Mouse (Mus musculus) thymus, adult 18-20 months (tissue): ENCODE measurements around the gene Map3k5.
"Not testable (repeated sequence)": the region's sequence is repeated elsewhere in the genome, so short reads cannot be mapped to it uniquely, and the experiment has no call there.

Experiments
- DNase-seq, 2 experiments: peaks; one replicate each; pipeline ENCODE4 v3.0.0; 2022; ENCODE audit warnings: mixed read lengths in 2 of 2

Gene Map3k5

DNA sequence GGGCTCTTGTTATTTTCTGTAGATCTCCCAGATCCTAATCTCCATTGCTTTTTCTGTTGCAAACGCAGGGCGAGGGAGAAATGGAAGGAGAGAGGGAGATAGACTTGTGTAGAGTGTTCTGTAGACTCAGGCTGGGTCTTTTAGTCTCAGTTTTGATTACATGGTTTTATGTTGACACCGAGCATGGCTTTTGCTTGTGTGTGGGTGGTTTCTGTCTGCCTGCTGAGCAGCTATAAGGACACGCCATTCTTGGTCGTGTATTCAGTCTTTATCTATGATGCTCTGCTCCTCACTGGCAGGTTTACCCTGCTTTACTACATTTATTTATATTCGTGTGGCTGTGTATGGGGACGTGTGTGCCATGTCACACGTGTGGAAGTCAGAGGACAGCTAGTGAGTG is 34.2 kb downstream of the Map3k5 start:
- DNase-seq: no peak

- DNase-seq: no peak
These were observed 35.7 kb downstream of the Map3k5 start for GRCm38 (mm10) chr10:19969831-19970460.

- not testable (repeated sequence) for DNase-seq
These were observed 37.2 kb downstream of the Map3k5 start for GRCm38 (mm10) chr10:19971491-19971890.

GRCm38 (mm10) chr10:19973321-19974108 is 39.2 kb downstream of the Map3k5 start:
- DNase-seq: no peak

- DNase-seq: no peak
These were observed 43.3 kb downstream of the Map3k5 start for GRCm38 (mm10) chr10:19977557-19977956.

DNA sequence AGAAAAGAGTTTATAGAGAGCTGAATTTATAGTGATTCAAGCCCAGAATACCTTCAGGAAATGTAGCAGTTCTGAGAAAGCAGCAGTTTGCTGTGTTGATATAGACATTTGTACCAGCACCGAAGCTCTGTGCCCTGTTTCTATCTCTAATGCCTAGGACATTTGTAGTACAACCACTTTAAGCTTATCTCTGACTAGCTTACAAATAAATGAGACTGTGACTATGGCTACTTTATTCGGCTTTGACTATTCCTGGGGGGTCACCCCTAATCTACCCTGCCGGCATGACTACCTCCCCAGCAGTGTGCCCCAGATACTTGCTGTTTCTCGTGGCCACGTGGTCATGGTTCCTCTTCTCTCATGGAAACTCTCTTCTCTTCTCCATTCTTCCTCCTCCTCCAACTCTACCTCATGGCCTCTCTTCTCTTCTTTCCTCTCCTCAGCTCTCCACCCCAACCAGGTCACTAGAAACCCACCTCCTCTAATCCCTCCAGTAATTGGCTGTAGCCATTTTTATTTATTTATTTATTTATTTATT is 44.5 kb downstream of the Map3k5 start:
- no peak for DNase-seq

- DNase-seq: no peak
These were observed 53.5 kb downstream of the Map3k5 start for GRCm38 (mm10) chr10:19987736-19988135.

DNA sequence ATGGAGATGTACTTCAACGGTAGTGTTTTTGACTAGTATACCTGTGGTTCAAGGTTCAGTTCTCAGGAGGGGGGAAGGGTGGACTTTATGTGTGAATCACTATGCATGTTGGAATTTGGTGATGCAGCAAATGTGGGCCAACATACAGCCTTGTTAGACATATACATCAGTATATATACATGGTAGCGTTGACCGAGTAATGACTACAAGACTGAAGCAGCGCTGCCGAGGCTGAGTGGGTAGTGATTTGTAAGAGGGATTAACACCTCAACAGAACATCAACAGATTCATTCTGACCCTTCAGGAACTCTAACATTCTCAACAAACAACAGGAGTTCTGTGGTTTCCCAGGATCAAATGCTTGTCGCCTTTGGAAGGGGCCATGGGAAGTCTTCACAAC is 55.7 kb downstream of the Map3k5 start:
- no peak for DNase-seq

DNA sequence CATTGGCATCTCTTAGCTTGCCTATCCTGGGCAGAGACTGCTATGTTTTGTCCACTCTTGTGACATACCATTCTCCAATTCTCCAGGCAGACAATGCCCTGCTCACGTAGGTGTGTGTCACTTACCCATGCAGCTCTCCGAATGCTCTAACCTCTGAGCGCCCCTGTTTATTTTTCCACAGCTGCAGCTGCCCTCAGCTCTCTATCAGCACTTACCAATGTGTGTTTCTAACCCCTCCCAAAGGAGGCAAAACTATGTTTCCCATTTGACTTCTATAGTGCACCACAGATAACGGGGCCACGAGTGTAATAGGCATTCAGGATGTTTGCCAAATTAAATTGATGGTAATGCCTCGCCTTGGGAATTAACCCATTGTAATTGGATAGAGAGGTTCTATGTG is 56.4 kb downstream of the Map3k5 start:
- DNase-seq: no peak

DNA sequence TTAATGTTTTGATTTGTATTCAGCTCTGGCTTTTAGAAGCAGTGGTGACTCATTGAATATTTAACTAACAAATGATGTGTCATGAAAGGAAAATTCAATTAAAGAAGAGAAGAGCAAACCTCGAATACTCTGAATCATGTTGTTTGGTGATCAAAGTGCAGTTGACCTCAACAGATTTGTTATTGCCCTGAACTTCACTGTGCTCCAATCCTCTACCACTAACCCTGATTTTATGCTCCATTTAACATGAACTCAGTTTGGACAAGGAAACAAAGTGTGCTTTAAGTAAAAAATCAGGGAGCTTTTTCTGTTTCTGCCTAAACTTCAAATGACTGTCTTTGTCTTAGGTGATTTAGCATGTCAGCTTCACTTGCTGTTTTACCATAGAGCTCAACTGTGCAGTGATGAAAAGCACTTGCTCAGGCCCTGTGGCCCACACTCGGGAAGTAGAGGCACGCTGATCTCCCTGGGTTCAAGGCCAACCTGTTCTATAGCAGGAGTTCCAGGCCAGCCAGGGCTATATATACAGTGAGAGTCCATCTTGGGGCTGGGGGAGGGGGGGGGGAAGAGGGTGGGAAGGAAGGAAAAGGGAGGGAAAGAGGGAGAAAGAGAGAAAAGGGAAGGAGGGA is 57.1 kb downstream of the Map3k5 start:
- no peak for DNase-seq

GRCm38 (mm10) chr10:19991866-19992252 is 57.6 kb downstream of the Map3k5 start:
- peak; percentile 21 to 60 for DNase-seq

GRCm38 (mm10) chr10:19994469-19995450 is 60.5 kb downstream of the Map3k5 start:
- peak; percentile 39 to 40 for DNase-seq

DNA sequence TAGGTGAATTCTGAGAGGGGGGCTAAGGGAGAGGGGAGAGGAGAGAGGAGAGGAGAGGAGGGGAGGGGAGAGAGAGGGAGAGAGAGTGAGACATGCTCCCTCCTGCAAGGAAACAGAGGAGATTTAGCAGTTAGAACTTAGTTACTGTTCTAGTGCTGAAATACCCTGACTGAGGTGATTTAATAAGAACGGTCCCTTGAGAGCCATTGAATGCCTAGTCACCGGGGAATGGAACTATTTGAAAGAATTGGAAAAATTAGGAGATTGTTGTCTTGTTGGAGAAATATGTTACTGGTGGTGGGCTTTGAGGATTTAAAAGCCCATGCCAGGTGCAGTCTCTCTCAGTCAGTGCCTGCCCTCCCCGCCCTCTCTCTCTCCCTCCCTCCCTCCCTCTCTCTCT is 61.9 kb downstream of the Map3k5 start:
- no peak for DNase-seq

GRCm38 (mm10) chr10:19999703-20000407 is 65.6 kb downstream of the Map3k5 start:
- no peak for DNase-seq

GRCm38 (mm10) chr10:20000408-20000770 is 66.1 kb downstream of the Map3k5 start:
- DNase-seq: no peak

- no peak for DNase-seq
These were observed 67.7 kb downstream of the Map3k5 start for GRCm38 (mm10) chr10:20001990-20002389.

GRCm38 (mm10) chr10:20003006-20003405 is 68.7 kb downstream of the Map3k5 start:
- DNase-seq: no peak

DNA sequence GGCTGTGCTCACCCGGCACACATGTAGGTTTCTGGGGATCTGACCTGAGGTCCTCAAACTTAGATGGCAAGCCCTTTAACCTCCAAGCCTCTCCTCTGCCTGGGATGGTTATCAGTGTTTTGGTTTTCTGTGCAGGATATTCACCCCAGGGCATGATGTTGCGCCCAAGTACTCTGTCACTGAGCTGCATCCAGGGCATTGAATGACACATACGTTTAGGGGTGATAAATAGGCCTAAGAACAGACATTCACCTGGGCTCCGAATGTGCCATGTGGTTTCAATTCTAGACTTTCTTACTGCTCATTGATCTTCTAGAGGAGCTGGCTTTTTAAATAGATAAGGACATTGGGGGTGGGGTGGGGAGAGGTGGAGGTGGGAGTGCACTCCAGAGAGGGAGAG is 70.5 kb downstream of the Map3k5 start:
- no peak for DNase-seq

DNA sequence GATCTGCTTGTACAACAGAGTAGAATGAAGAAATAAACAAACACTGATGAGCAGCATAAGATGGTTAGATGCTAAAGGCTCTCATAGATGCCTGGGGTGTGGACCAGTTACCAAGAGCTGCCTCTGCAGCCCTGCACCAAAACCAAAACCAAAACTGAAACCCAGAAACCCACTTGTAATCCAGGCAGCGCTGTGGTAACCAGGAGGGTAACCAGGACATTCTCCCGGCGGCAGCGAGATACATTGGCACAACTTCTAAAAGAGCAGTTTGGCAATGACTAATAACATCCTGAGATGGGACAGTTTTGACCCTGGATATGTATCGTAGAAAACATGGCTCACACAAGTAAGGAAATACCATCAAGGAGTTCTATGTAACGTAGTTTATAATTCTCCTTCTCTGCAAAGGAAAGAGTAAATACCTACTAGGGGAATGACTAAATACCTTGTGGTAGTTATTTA is 71.2 kb downstream of the Map3k5 start:
- no peak for DNase-seq

DNA sequence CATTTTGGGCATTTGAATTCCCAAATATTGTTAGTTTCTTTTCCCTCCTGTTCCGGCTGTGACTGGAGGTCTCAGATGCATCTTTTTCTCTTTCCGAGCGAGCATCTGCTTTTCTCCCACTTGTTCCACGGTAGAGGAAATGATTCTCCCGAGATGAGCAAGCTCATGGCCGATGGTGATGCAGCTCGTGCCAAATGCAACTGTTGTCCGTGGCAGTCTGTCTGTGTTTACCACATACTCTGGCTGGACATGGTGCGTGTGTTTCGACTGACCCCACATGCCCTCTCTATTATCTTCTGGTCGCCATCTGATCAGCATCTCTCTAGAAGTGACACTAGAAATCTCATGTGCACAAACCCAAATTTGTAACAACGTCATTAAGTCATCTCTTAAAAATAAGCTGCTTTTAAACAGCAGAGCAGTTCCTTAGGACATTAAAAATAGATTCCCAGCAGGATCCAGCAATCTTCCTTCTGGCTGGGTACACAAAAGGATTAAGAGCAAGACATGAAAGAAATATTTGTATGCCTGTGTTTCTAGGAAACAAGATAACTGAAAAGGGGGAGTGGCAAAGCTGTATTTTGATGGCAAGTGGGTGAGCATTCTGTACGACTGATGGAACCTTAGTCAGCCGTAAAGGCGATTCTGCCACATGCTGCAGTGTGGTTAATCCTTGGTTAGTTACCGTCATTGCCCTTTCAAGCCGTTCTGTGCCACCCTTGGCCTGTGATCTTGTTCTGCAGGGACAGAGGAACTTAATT is 72.2 kb downstream of the Map3k5 start:
- no peak for DNase-seq

DNA sequence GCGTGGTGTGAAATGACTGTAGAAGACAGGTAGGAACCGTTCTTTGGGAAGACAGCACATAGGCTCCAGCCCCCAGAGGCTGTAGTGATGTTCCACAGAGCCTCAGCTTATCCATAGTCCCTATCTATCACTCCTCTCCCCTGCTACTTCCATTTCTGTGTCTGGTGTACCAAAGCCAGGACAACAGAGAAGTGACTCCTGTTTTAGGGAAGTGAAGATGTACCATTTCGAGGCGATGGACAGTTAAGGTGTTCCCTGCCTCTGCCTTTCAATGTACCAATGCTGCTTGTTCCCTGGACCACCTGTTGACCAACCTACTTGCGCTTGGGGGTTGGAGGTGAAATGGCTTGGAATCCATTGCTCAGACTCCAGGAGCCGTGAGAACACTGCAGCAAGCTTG is 75.0 kb downstream of the Map3k5 start:
- no peak for DNase-seq
